Mouse (Mus musculus): ENCODE results near the gene Arhgap19. TPM values are rescaled to one million over a fixed set of nuclear protein-coding genes. Genes with fewer than 3 reads are reported as not detected.

Arhgap19 gene
- polyA plus RNA-seq, 1 experiment from 2014 or later: 37.6 TPM

DNA sequence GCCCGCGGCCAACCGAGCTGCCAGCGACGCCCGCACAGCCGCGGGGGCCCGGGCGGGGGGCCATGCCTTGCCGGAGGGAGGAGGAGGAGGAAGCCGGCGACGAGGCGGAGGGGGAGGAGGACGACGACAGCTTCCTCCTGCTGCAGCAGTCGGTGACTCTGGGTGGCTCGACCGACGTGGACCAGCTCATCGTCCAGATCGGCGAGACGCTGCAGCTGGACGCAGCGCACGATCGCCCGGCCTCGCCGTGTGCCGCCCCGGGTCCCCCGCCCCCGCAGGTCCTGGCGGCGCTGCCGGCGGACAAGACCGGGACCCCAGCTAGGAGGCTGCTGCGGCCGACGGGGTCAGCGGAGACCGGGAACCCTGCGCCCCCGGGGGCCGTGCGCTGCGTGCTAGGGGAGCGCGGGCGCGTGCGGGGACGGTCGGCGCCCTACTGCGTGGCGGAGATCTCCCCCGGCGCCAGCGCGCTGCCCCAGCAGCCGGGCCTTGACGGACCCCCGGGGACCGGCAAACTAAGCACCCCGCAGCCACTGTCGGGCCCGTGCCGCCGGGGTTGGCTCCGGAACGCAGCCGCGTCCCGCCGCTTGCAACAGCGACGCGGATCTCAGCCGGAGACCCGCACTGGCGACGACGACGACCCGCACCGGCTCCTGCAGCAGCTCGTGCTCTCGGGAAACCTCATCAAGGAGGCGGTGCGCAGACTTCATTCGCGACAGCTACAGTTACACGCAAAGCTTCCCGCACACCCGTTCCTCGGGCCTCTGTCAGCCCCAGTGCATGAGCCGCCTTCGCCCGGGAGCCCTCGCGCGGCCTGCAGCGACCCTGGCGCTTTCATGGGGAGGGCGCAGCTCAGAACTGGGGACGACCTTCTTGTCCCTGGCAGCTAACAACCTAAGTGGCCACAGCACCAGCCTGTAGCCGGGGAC, 28.5 kb upstream of the Arhgap19 start:
- Histone ChIP-seq H3K27ac (peak overlapping the region; percentile 94), H3K27me3 (replicated peaks) (no peaks in the 10 kb centered on the region), H3K4me2 (peak overlapping the region; percentile 99), H3K36me3 (no peaks in the 10 kb centered on the region), H3K4me1 (peaks cover 66% of the 10 kb centered on the region), H3K9ac (peak overlapping the region; percentile 97), H3K4me3 (peak overlapping the region; percentile 94), H3K9me3 (replicated peaks) (no peaks in the 10 kb centered on the region)
- ATAC-seq: peak; percentile 55
- WGBS (ENCODE audit: insufficient replicate concordance): under 1% methylated on average over 97 of the region's 112 CpGs

GRCm38 (mm10) chr19:41829381-41830105, 27.7 kb upstream of the Arhgap19 start, which contains the start of gene Frat1:
TSS of gene Frat1 (plus strand) at chr19:41829970.
- Histone ChIP-seq H3K9me3 (replicated peaks) (no peaks in the 10 kb centered on the region), H3K4me2 (peak within 1 kb of the TSS; percentile 99), H3K4me1 (peaks cover 64% of the 10 kb centered on the region), H3K9ac (peak within 1 kb of the TSS; percentile 97), H3K36me3 (no peaks in the 10 kb centered on the region), H3K27ac (peak within 1 kb of the TSS; percentile 94), H3K27me3 (replicated peaks) (no peaks in the 10 kb centered on the region), H3K4me3 (peak within 1 kb of the TSS; percentile 94)
- WGBS (ENCODE audit: insufficient replicate concordance): 1% methylated on average over 39 of the region's 39 CpGs
- peak; percentile 88 for ATAC-seq

DNA sequence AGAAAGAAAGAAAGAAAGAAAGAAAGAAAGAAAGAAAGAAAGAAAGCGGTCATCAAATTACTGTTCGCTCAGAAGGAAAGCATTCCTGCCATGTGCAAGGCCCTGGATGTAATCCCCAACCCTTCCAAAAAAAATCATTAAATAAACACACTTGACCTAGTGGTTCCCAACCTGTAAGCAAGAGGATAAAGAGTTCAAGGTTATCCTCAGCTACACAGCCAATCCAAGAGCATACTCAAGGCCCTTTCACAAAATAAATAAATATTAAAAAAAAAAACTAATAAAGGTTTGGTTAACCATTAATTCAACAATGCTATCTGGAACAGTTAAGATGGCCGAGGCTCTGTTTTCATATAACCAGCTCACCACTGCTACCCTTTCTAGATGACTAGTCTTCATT, 27.1 kb upstream of the Arhgap19 start:
- Histone ChIP-seq H3K4me2 (peak overlapping the region; percentile 99), H3K36me3 (no peaks in the 10 kb centered on the region), H3K27ac (peak overlapping the region; percentile 79), H3K4me3 (peak overlapping the region; percentile 94), H3K9me3 (replicated peaks) (no peaks in the 10 kb centered on the region), H3K4me1 (peaks cover 58% of the 10 kb centered on the region), H3K9ac (peak overlapping the region; percentile 97), H3K27me3 (replicated peaks) (no peaks in the 10 kb centered on the region)
- WGBS (ENCODE audit: insufficient replicate concordance): 63% methylated on average over 3 of the region's 3 CpGs
- no peak for ATAC-seq

GRCm38 (mm10) chr19:41826529-41826928, 24.7 kb upstream of the Arhgap19 start:
- Histone ChIP-seq H3K36me3 (no peaks in the 10 kb centered on the region), H3K4me1 (peaks cover 49% of the 10 kb centered on the region), H3K4me3 (no peak overlapping the region), H3K9ac (no peak overlapping the region), H3K27ac (no peak overlapping the region), H3K27me3 (replicated peaks) (no peaks in the 10 kb centered on the region), H3K4me2 (no peak overlapping the region), H3K9me3 (replicated peaks) (no peaks in the 10 kb centered on the region)
- 67% methylated on average over 3 of the region's 3 CpGs for WGBS (ENCODE audit: insufficient replicate concordance)
- no peak for ATAC-seq

- H3K9me3 ChIP-seq (replicated peaks): no peaks in the 10 kb centered on the region
- no peak overlapping the region for H3K27ac ChIP-seq
- H3K36me3 ChIP-seq: no peaks in the 10 kb centered on the region
- H3K4me2 ChIP-seq: no peak overlapping the region
- no peak for ATAC-seq
- H3K4me3 ChIP-seq: no peak overlapping the region
- no peaks in the 10 kb centered on the region for H3K27me3 ChIP-seq (replicated peaks)
- H3K4me1 ChIP-seq: peaks cover 43% of the 10 kb centered on the region
- H3K9ac ChIP-seq: no peak overlapping the region
- 31% methylated on average over 5 of the region's 5 CpGs for WGBS (ENCODE audit: insufficient replicate concordance)
Observed at GRCm38 (mm10) chr19:41824950-41825349, 23.1 kb upstream of the Arhgap19 start.

DNA sequence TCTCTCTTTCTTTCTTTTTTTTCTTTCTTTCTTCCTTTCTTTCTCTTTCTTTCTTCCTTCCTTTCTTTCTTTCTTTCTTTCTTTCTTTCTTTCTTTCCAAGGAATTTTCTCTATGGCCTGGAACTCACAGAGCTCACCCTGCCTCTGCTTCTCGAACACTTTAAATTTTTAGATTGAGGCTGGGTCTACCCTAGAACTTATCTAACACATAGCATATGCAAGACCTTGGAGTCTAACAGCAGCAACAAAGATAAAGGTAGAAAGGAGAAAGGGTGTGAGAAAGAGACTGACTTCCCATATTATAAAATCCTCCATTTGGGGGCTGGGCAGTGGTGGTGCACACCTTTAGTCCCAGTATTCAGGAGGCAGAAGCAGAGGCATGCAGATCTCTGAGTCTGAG, 20.7 kb upstream of the Arhgap19 start:
- H3K36me3 ChIP-seq: no peaks in the 10 kb centered on the region
- H3K9ac ChIP-seq: no peak overlapping the region
- H3K4me2 ChIP-seq: peak overlapping the region; percentile 12; the same call in 1 of the 2 replicates
- peaks cover 31% of the 10 kb centered on the region for H3K4me1 ChIP-seq
- H3K27ac ChIP-seq: no peak overlapping the region
- no peak overlapping the region for H3K4me3 ChIP-seq
- ATAC-seq: peak; percentile 72
- H3K27me3 ChIP-seq (replicated peaks): no peaks in the 10 kb centered on the region
- no peaks in the 10 kb centered on the region for H3K9me3 ChIP-seq (replicated peaks)
- WGBS (ENCODE audit: insufficient replicate concordance): 32% methylated on average over 1 of the region's 1 CpGs

- Histone ChIP-seq H3K4me3 (no peak overlapping the region), H3K9me3 (replicated peaks) (no peaks in the 10 kb centered on the region), H3K4me1 (peaks cover 43% of the 10 kb centered on the region), H3K4me2 (no peak overlapping the region), H3K36me3 (no peaks in the 10 kb centered on the region), H3K27me3 (replicated peaks) (no peaks in the 10 kb centered on the region), H3K9ac (no peak overlapping the region), H3K27ac (no peak overlapping the region)
- ATAC-seq: no peak
- WGBS (ENCODE audit: insufficient replicate concordance): 50% methylated on average over 5 of the region's 5 CpGs
Observed at GRCm38 (mm10) chr19:41821436-41821835, 19.6 kb upstream of the Arhgap19 start.

GRCm38 (mm10) chr19:41818749-41819148, 16.9 kb upstream of the Arhgap19 start:
- Histone ChIP-seq H3K4me1 (peaks cover 35% of the 10 kb centered on the region), H3K36me3 (no peaks in the 10 kb centered on the region), H3K27me3 (replicated peaks) (no peaks in the 10 kb centered on the region), H3K9me3 (replicated peaks) (no peaks in the 10 kb centered on the region), H3K9ac (no peak overlapping the region), H3K27ac (no peak overlapping the region), H3K4me2 (no peak overlapping the region), H3K4me3 (no peak overlapping the region)
- WGBS (ENCODE audit: insufficient replicate concordance): 61% methylated on average over 4 of the region's 4 CpGs
- ATAC-seq: no peak

- Histone ChIP-seq H3K4me1 (peaks cover 37% of the 10 kb centered on the region), H3K27me3 (replicated peaks) (no peaks in the 10 kb centered on the region), H3K4me3 (no peak overlapping the region), H3K27ac (no peak overlapping the region), H3K9me3 (replicated peaks) (no peaks in the 10 kb centered on the region), H3K4me2 (no peak overlapping the region), H3K9ac (no peak overlapping the region), H3K36me3 (no peaks in the 10 kb centered on the region)
- WGBS (ENCODE audit: insufficient replicate concordance): 70% methylated on average over 10 of the region's 10 CpGs
- no peak for ATAC-seq
Observed at GRCm38 (mm10) chr19:41817325-41817724, 15.5 kb upstream of the Arhgap19 start.

DNA sequence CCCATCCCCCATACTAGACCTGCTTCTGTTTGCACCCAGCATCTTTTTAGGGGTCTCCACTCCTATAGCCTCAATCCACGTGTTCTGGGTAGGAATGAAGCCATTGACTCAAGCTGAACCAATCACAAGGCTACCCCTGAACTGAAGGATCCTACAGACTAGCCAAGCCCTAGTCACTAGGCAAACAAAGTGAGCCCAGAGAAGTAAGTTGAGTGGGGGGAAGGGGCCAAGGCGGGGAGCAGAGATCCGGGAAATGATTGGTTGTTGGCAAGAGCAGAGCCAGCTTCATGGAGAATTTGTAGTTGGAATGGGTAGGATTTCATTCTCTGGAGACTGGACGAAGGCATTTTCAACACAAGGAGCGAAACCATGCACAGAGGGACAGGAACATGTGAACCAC, 15.1 kb upstream of the Arhgap19 start:
- ATAC-seq: no peak
- Histone ChIP-seq H3K4me3 (no peak overlapping the region), H3K4me1 (peaks cover 38% of the 10 kb centered on the region), H3K27me3 (replicated peaks) (no peaks in the 10 kb centered on the region), H3K9ac (no peak overlapping the region), H3K4me2 (no peak overlapping the region), H3K27ac (no peak overlapping the region), H3K9me3 (replicated peaks) (no peaks in the 10 kb centered on the region), H3K36me3 (no peaks in the 10 kb centered on the region)
- 61% methylated on average over 5 of the region's 5 CpGs for WGBS (ENCODE audit: insufficient replicate concordance)

DNA sequence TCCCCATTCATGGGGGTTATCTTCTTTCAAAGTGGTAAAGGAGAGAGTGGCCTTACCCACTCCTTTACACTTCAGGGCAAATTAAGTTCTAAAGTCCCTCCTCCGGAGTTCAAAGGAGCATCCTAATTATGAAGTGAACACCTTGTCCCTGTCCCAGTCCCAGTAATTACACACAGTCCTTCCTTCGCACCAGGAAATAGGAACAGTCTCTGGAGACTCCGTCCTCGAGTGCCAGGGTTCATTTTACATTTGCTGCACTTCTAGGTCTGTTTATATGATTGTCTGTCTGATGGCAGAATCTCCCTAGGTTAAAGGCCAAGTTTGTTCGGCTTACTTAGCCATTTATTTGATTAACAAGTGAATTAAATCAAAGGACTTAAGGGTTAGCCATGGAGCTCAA, 14.6 kb upstream of the Arhgap19 start:
- H3K9ac ChIP-seq: no peak overlapping the region
- no peak overlapping the region for H3K4me3 ChIP-seq
- ATAC-seq: no peak
- no peaks in the 10 kb centered on the region for H3K9me3 ChIP-seq (replicated peaks)
- 64% methylated on average over 5 of the region's 5 CpGs for WGBS (ENCODE audit: insufficient replicate concordance)
- H3K27me3 ChIP-seq (replicated peaks): no peaks in the 10 kb centered on the region
- H3K36me3 ChIP-seq: no peaks in the 10 kb centered on the region
- peaks cover 35% of the 10 kb centered on the region for H3K4me1 ChIP-seq
- H3K27ac ChIP-seq: no peak overlapping the region
- H3K4me2 ChIP-seq: no peak overlapping the region

- H3K9ac ChIP-seq: no peak overlapping the region
- H3K27me3 ChIP-seq (replicated peaks): no peaks in the 10 kb centered on the region
- H3K27ac ChIP-seq: peak overlapping the region; percentile 42; the same call in 1 of the 2 replicates
- no peak overlapping the region for H3K4me2 ChIP-seq
- peak; percentile 77 for ATAC-seq
- no peaks in the 10 kb centered on the region for H3K9me3 ChIP-seq (replicated peaks)
- H3K4me1 ChIP-seq: peaks cover 47% of the 10 kb centered on the region
- H3K36me3 ChIP-seq: no peaks in the 10 kb centered on the region
- no peak overlapping the region for H3K4me3 ChIP-seq
- WGBS (ENCODE audit: insufficient replicate concordance): 59% methylated on average over 4 of the region's 4 CpGs
Observed at GRCm38 (mm10) chr19:41813374-41813773, 11.5 kb upstream of the Arhgap19 start.
